Mouse (Mus musculus) layer of hippocampus, postnatal 25 days (tissue): Measurements from ENCODE around the gene Art3. TPM values are rescaled to one million over a fixed set of nuclear protein-coding genes. Genes with fewer than 3 reads are reported as not detected.

Experiments used
- DNase-seq, 2 experiments: peaks; one replicate each; pipeline ENCODE4 v3.0.0; 2022; ENCODE audit warnings: mixed read lengths in 2 of 2, low spot score in 1 of 2; ENCODE audit errors: extremely low spot score in 1 of 2
- total RNA-seq, 2 experiments: library from RNA; stranded (reverse); gene quantifications; 2 replicates each; pipeline ENCODE4 v1.2.3; 2021

The Art3 gene
- total RNA-seq, 2 experiments from 2014 or later: 5.0 to 5.5 TPM

GRCm38 (mm10) chr5:92374721-92375142 is 43.1 kb downstream of the Art3 start:
- no peak for DNase-seq

- no peak for DNase-seq
Observed at GRCm38 (mm10) chr5:92375368-92375767, 43.7 kb downstream of the Art3 start.

GRCm38 (mm10) chr5:92376795-92377405 is 45.3 kb downstream of the Art3 start:
- no peak for DNase-seq

- DNase-seq: peak; percentile 58 to 88
Observed at GRCm38 (mm10) chr5:92381550-92382348, 50.1 kb downstream of the Art3 start.

GRCm38 (mm10) chr5:92382349-92382679 is 50.7 kb downstream of the Art3 start:
- DNase-seq: no peak

GRCm38 (mm10) chr5:92383747-92384146 is 52.1 kb downstream of the Art3 start:
- DNase-seq: no peak

GRCm38 (mm10) chr5:92384855-92385254 is 53.2 kb downstream of the Art3 start:
- DNase-seq: peak in 1 of 2 experiments; percentile 27

GRCm38 (mm10) chr5:92386102-92386501 is 54.5 kb downstream of the Art3 start:
- DNase-seq: no peak

- no peak for DNase-seq
Observed at GRCm38 (mm10) chr5:92386643-92387042, 55.0 kb downstream of the Art3 start.

GRCm38 (mm10) chr5:92387433-92387832 is 55.8 kb downstream of the Art3 start:
- no peak for DNase-seq

GRCm38 (mm10) chr5:92389977-92390376 is 58.4 kb downstream of the Art3 start:
- DNase-seq: no peak

- no peak for DNase-seq
Observed at GRCm38 (mm10) chr5:92390615-92391014, 59.0 kb downstream of the Art3 start.

GRCm38 (mm10) chr5:92392542-92392941 is 60.9 kb downstream of the Art3 start:
- no peak for DNase-seq

GRCm38 (mm10) chr5:92393863-92394262 is 62.2 kb downstream of the Art3 start:
- no peak for DNase-seq

GRCm38 (mm10) chr5:92395764-92396163 is 64.1 kb downstream of the Art3 start:
- no peak for DNase-seq

- DNase-seq: no peak
Observed at GRCm38 (mm10) chr5:92396476-92396875, 64.8 kb downstream of the Art3 start.

- peak in 1 of 2 experiments; percentile 69 for DNase-seq
Observed at GRCm38 (mm10) chr5:92398153-92398552, 66.5 kb downstream of the Art3 start.

- DNase-seq: no peak
Observed at GRCm38 (mm10) chr5:92402816-92403215, 71.2 kb downstream of the Art3 start.

GRCm38 (mm10) chr5:92403562-92404399 is 72.2 kb downstream of the Art3 start:
- DNase-seq: no peak

- no peak for DNase-seq
Observed at GRCm38 (mm10) chr5:92404400-92404678, 72.7 kb downstream of the Art3 start.

GRCm38 (mm10) chr5:92409361-92410155 is 77.9 kb downstream of the Art3 start:
- DNase-seq: no peak
